In genomic region chr15:103233119-103233518, GRCm38 (mm10) we compare ENCODE assay signal across 17 mouse cellular contexts. TPM values are rescaled to one million over a fixed set of nuclear protein-coding genes. Genes with fewer than 3 reads are reported as not detected.
"Had no signal": no experiment of that assay in that cellular context is flagged by ENCODE, and none has a peak within 500 bp of the region (broad histone marks: within the 10 kb centered on the region; RNA-seq: fewer than 3 reads in every experiment).

No protein-coding gene starts in this region.

- H3K9me3 ChIP-seq: limb, embryonic 10.5 days; liver, embryonic 13.5 days; megakaryocyte, embryonic 14.5 days; midbrain, embryonic 15.5 days; neural tube, embryonic 13.5 days had no signal

- H3K27me3 ChIP-seq: liver, embryonic 13.5 days; megakaryocyte, embryonic 14.5 days; midbrain, embryonic 15.5 days; neural tube, embryonic 13.5 days had no signal

- H3K27ac ChIP-seq: layer of hippocampus, adult 2 months; limb, embryonic 10.5 days; liver, embryonic 13.5 days; macrophage; midbrain, embryonic 15.5 days; neural tube, embryonic 13.5 days had no signal

- DNase-seq: kidney, adult 9 months; kidney, postnatal 10 days; kidney, postnatal 4 days; liver, embryonic 13.5 days; lung, adult 2 months; lung, postnatal 10 days; retina, postnatal 1 day; right cerebral cortex, postnatal 25 days; thymus, postnatal 4 days had no signal

- H3K4me2 ChIP-seq: liver, embryonic 13.5 days; midbrain, embryonic 11.5 days; midbrain, embryonic 15.5 days; neural tube, embryonic 13.5 days had no signal

- H3K4me3 ChIP-seq: layer of hippocampus, adult 2 months; limb, embryonic 10.5 days; liver, embryonic 13.5 days; megakaryocyte, embryonic 14.5 days; midbrain, embryonic 15.5 days; neural tube, embryonic 13.5 days had no signal

- H3K36me3 ChIP-seq: midbrain, embryonic 15.5 days had no signal

- ATAC-seq: midbrain, embryonic 15.5 days had no signal

- H3K9ac ChIP-seq: liver, embryonic 13.5 days; midbrain, embryonic 15.5 days; neural tube, embryonic 13.5 days had no signal

RNA-seq across cellular contexts. Expression of gene Nfe2, which starts 25.1 kb away (rescaled TPM):
- total RNA-seq: layer of hippocampus, adult 2 months; left cerebral cortex, postnatal 10 days had no signal
